Mouse (Mus musculus) thymus, adult 2 months (tissue): ENCODE results near the gene Cops3.

Source experiments
- CTCF ChIP-seq: fragments of 200-500 bp; IDR thresholded peaks from 2 replicates; pipeline ENCODE4 v1.5.1; 2012; ENCODE audit warnings: mild to moderate bottlenecking, control low read depth, low read length, moderate library complexity, borderline replicate concordance; ENCODE audit not compliant: control insufficient read depth, poor library complexity, insufficient read depth; ENCODE audit errors: extremely low read depth
- POLR2A ChIP-seq: fragments of 200-500 bp; IDR thresholded peaks from 2 replicates; pipeline ENCODE4 v1.6.1; 2012; ENCODE audit warnings: mild to moderate bottlenecking, low read length, control low read depth, moderate library complexity; ENCODE audit not compliant: control insufficient read depth, poor library complexity, insufficient read depth; ENCODE audit errors: extremely low read depth

- TF ChIP-seq CTCF (no peak), POLR2A (no peak)
Observed at GRCm38 (mm10) chr11:59772902-59773301, 66.7 kb downstream of the Cops3 start.
